Mouse (Mus musculus) neural tube, embryonic 14.5 days (tissue): ENCODE data around the gene Siglecf. TPM values are rescaled to one million over a fixed set of nuclear protein-coding genes. Genes with fewer than 3 reads are reported as not detected.

Source experiments
- ATAC-seq: fragments of 200-750 bp; cut with Nextera tagmentation; 2 replicates; pipeline ENCODE4 v1.8.0; 2017; ENCODE audit warnings: low read depth, mild to moderate bottlenecking, moderate TSS enrichment, moderate library complexity
- H3K27ac ChIP-seq: fragments of 300-500 bp; sonication (generic); 2 replicates; pipeline ENCODE4 v1.5.1; 2014; ENCODE audit warnings: low read depth, mild to moderate bottlenecking, control low read depth, low read length, moderate library complexity, mixed read lengths
- H3K27me3 ChIP-seq: fragments of 300-500 bp; sonication (generic); 2 replicates; pipeline ENCODE4 v1.6.1; 2014; ENCODE audit warnings: low read length; ENCODE audit not compliant: control insufficient read depth, insufficient read depth
- H3K36me3 ChIP-seq: fragments of 300-500 bp; sonication (generic); 2 replicates; pipeline ENCODE4 v1.6.1; 2014; ENCODE audit warnings: low read length, mixed read lengths; ENCODE audit not compliant: control insufficient read depth, insufficient read depth
- H3K4me1 ChIP-seq: fragments of 300-500 bp; sonication (generic); 2 replicates; pipeline ENCODE4 v1.6.1; 2014; ENCODE audit warnings: low read length; ENCODE audit not compliant: control insufficient read depth, insufficient read depth
- H3K4me2 ChIP-seq: fragments of 300-500 bp; sonication (generic); 2 replicates; pipeline ENCODE4 v1.6.1; 2014; ENCODE audit warnings: mild to moderate bottlenecking, low read depth, low read length, control low read depth
- H3K4me3 ChIP-seq: fragments of 300-500 bp; sonication (generic); 2 replicates; pipeline ENCODE4 v1.5.1; 2014; ENCODE audit warnings: low read depth, low read length, control low read depth, mixed read lengths
- H3K9ac ChIP-seq: fragments of 300-500 bp; sonication (generic); replicated peaks from 2 replicates; pipeline ENCODE4 v1.6.1; 2014; ENCODE audit warnings: low read depth, mild to moderate bottlenecking, control low read depth, low read length, mixed read lengths
- H3K9me3 ChIP-seq: fragments of 300-500 bp; sonication (generic); 2 replicates; pipeline ENCODE4 v1.6.1; 2016; ENCODE audit warnings: low read length; ENCODE audit not compliant: control insufficient read depth
- WGBS: fragments of 180-500 bp; shearing (Covaris S2); extraction: QIAGEN DNeasy Blood & Tissue Kit; methylation state at CpG from one replicate; pipeline ENCODE4 v1.1.7; 2014; 5-methylcytosine and 5-hydroxymethylcytosine counted together
- polyA plus RNA-seq: library from polyadenylated mRNA; unstranded; fragments of >200 nt; fragmentation: Nextera tagmentation; extraction: Ambion mirVana; gene quantifications from 2 replicates; pipeline ENCODE4 v1.2.1, GENCODE M21; 2014

Siglecf gene
- polyA plus RNA-seq, 1 experiment from 2014 or later, result 0.28 TPM

- no peak within 1 kb of the TSS for H3K27ac ChIP-seq
- H3K9me3 ChIP-seq, result no peaks in the 10 kb centered on the region
- WGBS, result 87% methylated on average over 4 of the region's 4 CpGs
- no peak within 1 kb of the TSS for H3K4me2 ChIP-seq
- H3K4me1 ChIP-seq, result no peaks in the 10 kb centered on the region
- H3K36me3 ChIP-seq, result no peaks in the 10 kb centered on the region
- no peak within 1 kb of the TSS for H3K9ac ChIP-seq
- H3K4me3 ChIP-seq, result no peak within 1 kb of the TSS
- H3K27me3 ChIP-seq, result no peaks in the 10 kb centered on the region
- no peak for ATAC-seq
Observed at GRCm38 (mm10) chr7:43408131-43408553, 57.0 kb downstream of the Siglecf start, which contains the start of gene Siglecg. Gene Siglecg (plus strand): TSS chr7:43408204.

- H3K9me3 ChIP-seq, result no peaks in the 10 kb centered on the region
- H3K36me3 ChIP-seq, result no peaks in the 10 kb centered on the region
- H3K9ac ChIP-seq, result no peak overlapping the region
- no peak overlapping the region for H3K4me3 ChIP-seq
- WGBS, result 79% methylated on average over 3 of the region's 3 CpGs
- H3K27me3 ChIP-seq, result no peaks in the 10 kb centered on the region
- no peaks in the 10 kb centered on the region for H3K4me1 ChIP-seq
- H3K4me2 ChIP-seq, result no peak overlapping the region
- no peak for ATAC-seq
- no peak overlapping the region for H3K27ac ChIP-seq
Observed at GRCm38 (mm10) chr7:43409084-43409483, 57.9 kb downstream of the Siglecf start.

Other genes with a start within 250 kb of the Siglecf start
- not detected in 2 replicates for gene Zfp936, start 237.1 kb upstream of the Siglecf start, polyA plus RNA-seq
- gene Zfp715, start 38.0 kb upstream of the Siglecf start, polyA plus RNA-seq, result 24.6 and 25.4 TPM in 2 replicates
- not detected in 2 replicates for gene Siglecg, start 56.9 kb downstream of the Siglecf start, polyA plus RNA-seq
- gene Lim2, start 76.3 kb downstream of the Siglecf start, polyA plus RNA-seq, result not detected in 2 replicates
- not detected in 2 replicates for gene Nkg7, start 85.7 kb downstream of the Siglecf start, polyA plus RNA-seq
- not detected in 2 replicates for gene Cldnd2, start 89.4 kb downstream of the Siglecf start, polyA plus RNA-seq
- 107 and 129 TPM in 2 replicates for gene Etfb, start 92.7 kb downstream of the Siglecf start, polyA plus RNA-seq
- 0.27 and 0.41 TPM in 2 replicates for gene Gm45233, start 92.8 kb downstream of the Siglecf start, polyA plus RNA-seq
- 13.6 and 15.4 TPM in 2 replicates for gene Vsig10l, start 111.8 kb downstream of the Siglecf start, polyA plus RNA-seq
- gene Iglon5, start 138.7 kb downstream of the Siglecf start, polyA plus RNA-seq, result 9.8 and 14.6 TPM in 2 replicates
- 0.05 TPM in 1 of 2 replicates, not detected in the other for gene 4931406B18Rik, start 154.6 kb downstream of the Siglecf start, polyA plus RNA-seq
- 0.87 and 1.3 TPM in 2 replicates for gene Cd33, start 193.1 kb downstream of the Siglecf start, polyA plus RNA-seq
- 7.8 and 10.7 TPM in 2 replicates for gene Zfp658, start 210.9 kb downstream of the Siglecf start, polyA plus RNA-seq
- gene Zfp719, start 228.3 kb downstream of the Siglecf start, polyA plus RNA-seq, result 16.5 and 19.8 TPM in 2 replicates